Mouse (Mus musculus) urinary bladder, postnatal 25 days (tissue): ENCODE data around the gene Rasip1.
A peak's percentile ranks its signal among the peaks of the same experiment; 100 is the strongest.

Source experiments
- DNase-seq: peaks from one replicate; pipeline ENCODE4 v3.0.0; 2022; ENCODE audit warnings: low spot score

Rasip1 gene

GRCm38 (mm10) chr7:45627261-45627660, at the start of gene Rasip1:
Gene Rasip1, plus strand, starts transcription at chr7:45627488.
- no peak for DNase-seq

GRCm38 (mm10) chr7:45585923-45586322, 41.4 kb upstream of the Rasip1 start:
- no peak for DNase-seq

GRCm38 (mm10) chr7:45587631-45588592, 39.4 kb upstream of the Rasip1 start:
- no peak for DNase-seq

GRCm38 (mm10) chr7:45589173-45589572, 38.1 kb upstream of the Rasip1 start:
- peak; percentile 86 for DNase-seq

- no peak for DNase-seq
Observed at GRCm38 (mm10) chr7:45589898-45590297, 37.4 kb upstream of the Rasip1 start.

- DNase-seq: no peak
Observed at GRCm38 (mm10) chr7:45590874-45591273, 36.4 kb upstream of the Rasip1 start.

GRCm38 (mm10) chr7:45591880-45592279, 35.4 kb upstream of the Rasip1 start:
- DNase-seq: no peak

- peak; percentile 69 for DNase-seq
Observed at GRCm38 (mm10) chr7:45593118-45593815, 34.0 kb upstream of the Rasip1 start.

GRCm38 (mm10) chr7:45595176-45595575, 32.1 kb upstream of the Rasip1 start:
- DNase-seq: no peak

GRCm38 (mm10) chr7:45596107-45596506, 31.2 kb upstream of the Rasip1 start:
- DNase-seq: no peak

- no peak for DNase-seq
Observed at GRCm38 (mm10) chr7:45597013-45597412, 30.3 kb upstream of the Rasip1 start.

GRCm38 (mm10) chr7:45597527-45597926, 29.8 kb upstream of the Rasip1 start:
- DNase-seq: no peak

- no peak for DNase-seq
Observed at GRCm38 (mm10) chr7:45598960-45599879, 28.1 kb upstream of the Rasip1 start.

- DNase-seq: no peak
Observed at GRCm38 (mm10) chr7:45605704-45606289, 21.5 kb upstream of the Rasip1 start.

- no peak for DNase-seq
Observed at GRCm38 (mm10) chr7:45609511-45609910, 17.8 kb upstream of the Rasip1 start.

- no peak for DNase-seq
Observed at GRCm38 (mm10) chr7:45616277-45616676, 11.0 kb upstream of the Rasip1 start.

GRCm38 (mm10) chr7:45617042-45617695, 10.1 kb upstream of the Rasip1 start, which contains the start of gene Fut1:
Gene Fut1, plus strand, starts transcription at chr7:45617289.
- DNase-seq: no peak

- no peak for DNase-seq
Observed at GRCm38 (mm10) chr7:45618316-45618715, 9.0 kb upstream of the Rasip1 start.

GRCm38 (mm10) chr7:45619592-45619991, 7.7 kb upstream of the Rasip1 start:
- DNase-seq: no peak

- DNase-seq: no peak
Observed at GRCm38 (mm10) chr7:45621443-45621842, 5.8 kb upstream of the Rasip1 start, which contains the start of gene Izumo1. Gene Izumo1, plus strand, starts transcription at chr7:45621811.

- DNase-seq: no peak
Observed at GRCm38 (mm10) chr7:45623507-45623906, 3.8 kb upstream of the Rasip1 start.
